Mouse (Mus musculus) heart, adult 2 months (tissue): ENCODE measurements at regions not wholly inside any gene's neighbourhood (a gene's known extent, or its start where the extent isn't known, plus 50 kb on each side); places are given as distances from the start of the nearest gene placed in this dataset.

Experiments
- DNase-seq, 2 experiments: peaks; one replicate each; pipeline ENCODE4 v3.0.0; 2021
- H3K27ac ChIP-seq: fragments of 200-600 bp; 2 replicates; pipeline ENCODE4 v1.8.1; 2022
- H3K27me3 ChIP-seq: fragments of 200-500 bp; 2 replicates; pipeline ENCODE4 v1.6.1; 2012; ENCODE audit warnings: mild to moderate bottlenecking, low read length, inconsistent platforms, mixed read lengths; ENCODE audit not compliant: control insufficient read depth, insufficient read depth
- H3K36me3 ChIP-seq: fragments of 200-500 bp; 2 replicates; pipeline ENCODE4 v1.6.1; 2012; ENCODE audit warnings: low read length, inconsistent platforms; ENCODE audit not compliant: control insufficient read depth, insufficient read depth
- H3K4me1 ChIP-seq: fragments of 200-500 bp; 2 replicates; pipeline ENCODE4 v1.6.1; 2011; ENCODE audit warnings: low read length; ENCODE audit not compliant: control insufficient read depth, insufficient read depth
- H3K4me3 ChIP-seq: fragments of 200-600 bp; 2 replicates; pipeline ENCODE4 v1.8.1; 2022
- H3K79me2 ChIP-seq: fragments of 200-500 bp; replicated peaks from 2 replicates; pipeline ENCODE4 v1.6.1; 2012; ENCODE audit warnings: mild to moderate bottlenecking, inconsistent platforms, low read length, moderate library complexity, mixed read lengths; ENCODE audit not compliant: control insufficient read depth, insufficient read depth
- H3K9ac ChIP-seq: fragments of 200-500 bp; 2 replicates; pipeline ENCODE4 v1.6.1; 2012; ENCODE audit warnings: low read depth, mild to moderate bottlenecking, control low read depth, inconsistent platforms, low read length, mixed read lengths
- CTCF ChIP-seq: fragments of 200-600 bp; IDR thresholded peaks from 2 replicates; pipeline ENCODE4 v1.8.1; 2022; ENCODE audit warnings: antibody characterized with exemption, mild to moderate bottlenecking, moderate library complexity
- EP300 ChIP-seq: fragments of 200-500 bp; IDR thresholded peaks from 2 replicates; pipeline ENCODE4 v1.6.1; 2011; ENCODE audit warnings: low read depth, low read length, control low read depth; ENCODE audit not compliant: insufficient read depth
- POLR2A ChIP-seq: fragments of 200-500 bp; IDR thresholded peaks from 2 replicates; pipeline ENCODE4 v1.6.1; 2011; ENCODE audit warnings: mild to moderate bottlenecking, low read depth, low read length, control low read depth; ENCODE audit not compliant: insufficient read depth
- WGBS: fragments of 180-500 bp; shearing (Covaris S2); methylation state at CpG from one replicate; pipeline ENCODE4 v1.1.7; 2018; 5-methylcytosine and 5-hydroxymethylcytosine counted together
- intact Hi-C: fragments of 180-260 bp; cut with DNase I; formaldehyde crosslinking; loops from one replicate; pipeline ENCODE4 v1.15.1; 2025

- WGBS = 60% methylated on average over 7 of the region's 7 CpGs
These were observed 69.1 kb upstream of the Kazn start for GRCm38 (mm10) chr4:142308271-142308670.

DNA sequence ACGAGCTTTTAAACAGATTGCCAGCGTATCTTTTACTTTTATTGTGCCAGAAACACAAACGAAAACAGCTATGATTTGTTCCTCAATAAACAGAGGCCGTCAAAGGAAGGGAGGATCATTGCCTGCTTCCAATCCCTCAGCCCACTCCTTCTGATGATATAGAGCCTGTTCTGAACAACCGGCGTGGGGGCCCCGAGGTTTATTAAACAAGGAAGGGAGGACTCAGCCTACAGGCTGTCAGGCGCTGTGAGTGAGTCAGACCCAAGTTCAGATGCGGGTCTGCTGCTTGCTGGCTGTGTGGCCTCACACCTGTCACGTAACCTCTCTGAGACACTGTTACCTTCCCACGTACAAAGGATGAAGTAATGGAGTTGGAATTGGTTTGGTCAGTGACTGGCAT, 68.1 kb upstream of the Kazn start:
- H3K9ac ChIP-seq = no peak overlapping the region
- no peaks in the 10 kb centered on the region for H3K27me3 ChIP-seq
- H3K27ac ChIP-seq = no peak overlapping the region
- no peaks in the 10 kb centered on the region for H3K79me2 ChIP-seq
- H3K36me3 ChIP-seq = no peaks in the 10 kb centered on the region
- H3K4me1 ChIP-seq = no peaks in the 10 kb centered on the region
- intact Hi-C loops = no loop called here
- 83% methylated on average over 11 of the region's 11 CpGs for WGBS
- no peak overlapping the region for H3K4me3 ChIP-seq
- TF ChIP-seq CTCF = no peak
- no peak for TF ChIP-seq EP300
- TF ChIP-seq POLR2A = no peak
- no peak for DNase-seq

More at GRCm38 (mm10) chr4:142308271-142308670, 69.1 kb upstream of the Kazn start:
- TF ChIP-seq POLR2A = no peak
- TF ChIP-seq CTCF = no peak
- no peak for TF ChIP-seq EP300
- H3K79me2 ChIP-seq = no peaks in the 10 kb centered on the region
- H3K36me3 ChIP-seq = no peaks in the 10 kb centered on the region
- H3K27me3 ChIP-seq = no peaks in the 10 kb centered on the region
- H3K27ac ChIP-seq = no peak overlapping the region
- H3K4me1 ChIP-seq = no peaks in the 10 kb centered on the region
- H3K4me3 ChIP-seq = no peak overlapping the region
- intact Hi-C loops = no loop called here
- DNase-seq = no peak
- no peak overlapping the region for H3K9ac ChIP-seq

DNA sequence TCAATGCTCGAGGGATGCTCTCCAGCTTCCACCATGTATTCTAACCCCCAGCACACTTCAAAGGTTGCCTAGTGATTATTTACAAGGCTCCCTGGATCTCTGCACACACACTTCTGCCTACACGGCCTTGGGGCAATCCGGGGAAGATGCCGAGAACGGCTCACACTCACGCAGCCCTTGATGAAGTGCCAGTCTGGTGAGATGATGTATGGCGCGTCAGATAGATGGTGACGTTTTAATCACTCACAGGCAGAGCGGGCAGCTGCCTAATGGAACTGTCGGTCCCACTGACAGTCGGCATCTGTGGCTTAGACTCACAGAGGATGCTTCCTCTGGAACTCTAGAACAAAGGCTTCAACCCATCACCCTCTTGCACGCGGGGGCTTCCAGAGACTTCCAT, 66.9 kb upstream of the Kazn start:
- intact Hi-C loops = no loop called here
- no peaks in the 10 kb centered on the region for H3K36me3 ChIP-seq
- TF ChIP-seq POLR2A (no peak), CTCF (no peak), EP300 (no peak)
- no peak for DNase-seq
- H3K4me3 ChIP-seq = no peak overlapping the region
- no peak overlapping the region for H3K27ac ChIP-seq
- WGBS = 84% methylated on average over 14 of the region's 14 CpGs
- H3K79me2 ChIP-seq = no peaks in the 10 kb centered on the region
- H3K9ac ChIP-seq = no peak overlapping the region
- H3K4me1 ChIP-seq = peaks cover 4% of the 10 kb centered on the region; the same call in 1 of the 2 replicates
- H3K27me3 ChIP-seq = no peaks in the 10 kb centered on the region

- WGBS = 81% methylated on average over 10 of the region's 10 CpGs
- intact Hi-C loops = no loop called here
These were observed 64.3 kb upstream of the Kazn start for GRCm38 (mm10) chr4:142303374-142304020.

GRCm38 (mm10) chr4:142302724-142303120, 63.5 kb upstream of the Kazn start:
- no peak overlapping the region for H3K9ac ChIP-seq
- peaks cover 4% of the 10 kb centered on the region; the same call in 1 of the 2 replicates for H3K4me1 ChIP-seq
- no peak for DNase-seq
- no peaks in the 10 kb centered on the region for H3K36me3 ChIP-seq
- no peak overlapping the region for H3K27ac ChIP-seq
- intact Hi-C loops = no loop called here
- no peaks in the 10 kb centered on the region for H3K27me3 ChIP-seq
- no peak overlapping the region for H3K4me3 ChIP-seq
- TF ChIP-seq EP300 = no peak
- TF ChIP-seq CTCF = no peak
- TF ChIP-seq POLR2A = no peak
- no peaks in the 10 kb centered on the region for H3K79me2 ChIP-seq
- WGBS = 65% methylated on average over 2 of the region's 2 CpGs

More at GRCm38 (mm10) chr4:142303374-142304020, 64.3 kb upstream of the Kazn start:
- no peak overlapping the region for H3K27ac ChIP-seq
- no peak overlapping the region for H3K9ac ChIP-seq
- no peaks in the 10 kb centered on the region for H3K27me3 ChIP-seq
- no peaks in the 10 kb centered on the region for H3K36me3 ChIP-seq
- H3K79me2 ChIP-seq = no peaks in the 10 kb centered on the region
- no peak for TF ChIP-seq CTCF
- no peak for TF ChIP-seq POLR2A
- no peak for TF ChIP-seq EP300
- DNase-seq = peak in 1 of 2 experiments; percentile 7
- no peak overlapping the region for H3K4me3 ChIP-seq
- H3K4me1 ChIP-seq = peaks cover 4% of the 10 kb centered on the region; the same call in 1 of the 2 replicates

DNA sequence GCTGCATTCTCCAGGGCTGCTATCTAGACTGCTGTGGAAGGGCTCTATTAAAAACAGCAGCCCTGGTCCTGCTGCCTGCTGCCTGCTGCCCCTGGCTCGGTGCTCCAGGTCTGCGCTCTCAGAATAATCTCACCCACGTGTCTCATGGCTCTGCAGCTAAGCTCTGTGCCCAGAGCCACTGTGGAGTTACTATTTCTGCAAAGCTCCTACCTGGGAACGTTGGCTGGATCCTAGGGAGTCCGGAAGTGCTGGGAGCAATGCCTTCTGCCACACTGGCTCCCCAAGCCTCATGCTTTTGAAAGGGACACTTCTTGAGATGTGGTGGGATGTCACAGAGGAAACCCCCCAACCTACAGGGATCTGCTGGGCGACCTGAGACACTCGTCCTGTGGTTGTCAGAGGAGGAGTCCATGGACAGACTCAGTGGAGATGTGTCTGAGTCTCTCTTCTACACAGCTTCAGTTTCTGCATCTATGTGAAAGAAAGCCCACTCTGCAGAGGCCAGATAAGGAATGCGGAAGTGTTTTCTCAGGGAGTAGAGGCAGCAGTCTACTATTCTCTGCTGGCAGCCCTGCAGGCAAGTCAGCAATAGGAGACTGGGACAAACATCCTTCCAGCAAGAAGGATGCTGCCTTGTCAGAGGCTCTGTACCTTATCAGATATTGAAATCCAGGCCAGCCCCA, 63.0 kb upstream of the Kazn start:
- H3K9ac ChIP-seq = no peak overlapping the region
- no peak overlapping the region for H3K4me3 ChIP-seq
- 34% methylated on average over 8 of the region's 8 CpGs for WGBS
- intact Hi-C loops = no loop called here
- no peak overlapping the region for H3K27ac ChIP-seq
- no peaks in the 10 kb centered on the region for H3K27me3 ChIP-seq
- H3K79me2 ChIP-seq = no peaks in the 10 kb centered on the region
- no peak for TF ChIP-seq CTCF
- TF ChIP-seq EP300 = no peak
- no peak for TF ChIP-seq POLR2A
- peaks cover 4% of the 10 kb centered on the region; the same call in 1 of the 2 replicates for H3K4me1 ChIP-seq
- no peaks in the 10 kb centered on the region for H3K36me3 ChIP-seq
- peak in 1 of 2 experiments; percentile 60 for DNase-seq
